Mouse (Mus musculus): ENCODE data around the gene Esrp2. TPM values are rescaled to one million over a fixed set of nuclear protein-coding genes. Genes with fewer than 3 reads are reported as not detected.

The Esrp2 gene
- polyA plus RNA-seq, 1 experiment from 2014 or later = 0.42 TPM

GRCm38 (mm10) chr8:106169017-106169933 is 32.5 kb upstream of the Esrp2 start:
- H3K9ac ChIP-seq (replicated peaks; ENCODE audit: low read depth, low read length) = peak overlapping the region; percentile 95
- H3K4me2 ChIP-seq (ENCODE audit: low read length) = peak overlapping the region; percentile 74
- peaks cover 13% of the 10 kb centered on the region for H3K4me1 ChIP-seq (replicated peaks; ENCODE audit: control insufficient read depth, insufficient read depth, low read length)
- H3K9me3 ChIP-seq (ENCODE audit: control insufficient read depth, low read length) = no peaks in the 10 kb centered on the region
- peak overlapping the region; percentile 92 for H3K27ac ChIP-seq (ENCODE audit: low read length)
- H3K27me3 ChIP-seq (replicated peaks; ENCODE audit: control insufficient read depth, insufficient read depth, low read length) = no peaks in the 10 kb centered on the region
- peak overlapping the region; percentile 87 for H3K4me3 ChIP-seq (replicated peaks; ENCODE audit: low read length)
- ATAC-seq = peak; percentile 85
- WGBS = under 1% methylated on average over 54 of the region's 54 CpGs
- H3K36me3 ChIP-seq (ENCODE audit: control insufficient read depth, insufficient read depth) = no peaks in the 10 kb centered on the region

DNA sequence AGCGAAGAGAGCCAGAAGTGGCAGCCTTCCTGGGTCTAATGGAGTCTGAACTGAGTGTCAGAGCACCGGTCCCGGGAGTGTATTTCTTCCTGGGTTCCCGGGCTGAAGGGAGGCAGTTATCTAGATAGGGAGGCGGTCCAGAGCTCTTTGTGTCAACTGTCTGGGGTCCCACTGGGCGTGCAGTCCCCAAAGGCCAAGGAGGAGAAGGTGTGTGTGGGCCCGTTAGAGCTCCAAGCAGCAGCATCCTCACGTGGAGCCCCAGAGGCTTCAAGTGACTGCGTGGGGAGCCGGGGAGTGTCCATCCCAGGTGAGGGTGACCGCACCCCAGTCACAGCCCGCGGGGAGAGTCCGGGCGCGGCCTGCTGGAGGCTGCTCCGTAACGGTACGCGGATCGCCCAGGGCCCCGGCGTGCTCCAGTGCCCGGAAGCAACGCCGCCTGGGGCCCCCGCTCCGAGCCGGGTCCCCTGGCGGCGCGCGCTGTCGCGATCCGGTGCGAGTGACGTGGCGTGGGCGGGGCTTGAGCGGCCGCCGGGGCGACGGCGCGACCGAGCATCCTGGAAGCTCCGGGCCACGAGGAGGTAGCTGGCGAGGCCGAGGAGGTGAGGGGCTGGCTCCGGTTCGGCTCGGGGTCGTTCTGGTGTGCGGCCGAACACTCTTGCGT is 31.7 kb upstream of the Esrp2 start, which contains the start of gene Slc7a6:
TSS of gene Slc7a6 (plus strand) at position 502 of the 661 bp plus-strand sequence.
- Histone ChIP-seq H3K9ac (replicated peaks; ENCODE audit: low read depth, low read length) (peak within 1 kb of the TSS; percentile 95), H3K9me3 (ENCODE audit: control insufficient read depth, low read length) (no peaks in the 10 kb centered on the region), H3K27ac (ENCODE audit: low read length) (peak within 1 kb of the TSS; percentile 92), H3K36me3 (ENCODE audit: control insufficient read depth, insufficient read depth) (no peaks in the 10 kb centered on the region; the same call in 1 of the 2 replicates), H3K4me2 (ENCODE audit: low read length) (peak within 1 kb of the TSS; percentile 74), H3K27me3 (replicated peaks; ENCODE audit: control insufficient read depth, insufficient read depth, low read length) (no peaks in the 10 kb centered on the region), H3K4me1 (replicated peaks; ENCODE audit: control insufficient read depth, insufficient read depth, low read length) (peaks cover 13% of the 10 kb centered on the region), H3K4me3 (replicated peaks; ENCODE audit: low read length) (peak within 1 kb of the TSS; percentile 87)
- peak; percentile 93 for ATAC-seq
- 0% methylated on average over 54 of the region's 59 CpGs for WGBS

- H3K4me1 ChIP-seq (replicated peaks; ENCODE audit: control insufficient read depth, insufficient read depth, low read length) = peaks cover 13% of the 10 kb centered on the region
- H3K27me3 ChIP-seq (replicated peaks; ENCODE audit: control insufficient read depth, insufficient read depth, low read length) = no peaks in the 10 kb centered on the region
- H3K36me3 ChIP-seq (ENCODE audit: control insufficient read depth, insufficient read depth) = peaks cover 9% of the 10 kb centered on the region; the same call in 1 of the 2 replicates
- no peak overlapping the region for H3K4me2 ChIP-seq (ENCODE audit: low read length)
- no peak overlapping the region for H3K4me3 ChIP-seq (replicated peaks; ENCODE audit: low read length)
- WGBS = 50% methylated on average over 4 of the region's 4 CpGs
- H3K9me3 ChIP-seq (ENCODE audit: control insufficient read depth, low read length) = no peaks in the 10 kb centered on the region
- H3K27ac ChIP-seq (ENCODE audit: low read length) = no peak overlapping the region
- no peak overlapping the region for H3K9ac ChIP-seq (replicated peaks; ENCODE audit: low read depth, low read length)
- ATAC-seq = no peak
These were observed 28.7 kb upstream of the Esrp2 start for GRCm38 (mm10) chr8:106165460-106165859.

- Histone ChIP-seq H3K27me3 (replicated peaks; ENCODE audit: control insufficient read depth, insufficient read depth, low read length) (no peaks in the 10 kb centered on the region), H3K4me3 (replicated peaks; ENCODE audit: low read length) (no peak overlapping the region), H3K9ac (replicated peaks; ENCODE audit: low read depth, low read length) (no peak overlapping the region), H3K36me3 (ENCODE audit: control insufficient read depth, insufficient read depth) (peaks cover 9% of the 10 kb centered on the region; the same call in 1 of the 2 replicates), H3K4me1 (replicated peaks; ENCODE audit: control insufficient read depth, insufficient read depth, low read length) (peaks cover 3% of the 10 kb centered on the region; the same call in 1 of the 2 replicates), H3K4me2 (ENCODE audit: low read length) (no peak overlapping the region), H3K27ac (ENCODE audit: low read length) (no peak overlapping the region), H3K9me3 (ENCODE audit: control insufficient read depth, low read length) (no peaks in the 10 kb centered on the region)
- WGBS = 93% methylated on average over 9 of the region's 9 CpGs
- no peak for ATAC-seq
These were observed 26.5 kb upstream of the Esrp2 start for GRCm38 (mm10) chr8:106163251-106163650.

- no peak overlapping the region for H3K4me2 ChIP-seq (ENCODE audit: low read length)
- H3K4me3 ChIP-seq (replicated peaks; ENCODE audit: low read length) = no peak overlapping the region
- no peak overlapping the region for H3K9ac ChIP-seq (replicated peaks; ENCODE audit: low read depth, low read length)
- no peak overlapping the region for H3K27ac ChIP-seq (ENCODE audit: low read length)
- no peaks in the 10 kb centered on the region for H3K4me1 ChIP-seq (replicated peaks; ENCODE audit: control insufficient read depth, insufficient read depth, low read length)
- H3K27me3 ChIP-seq (replicated peaks; ENCODE audit: control insufficient read depth, insufficient read depth, low read length) = no peaks in the 10 kb centered on the region
- 88% methylated on average over 6 of the region's 6 CpGs for WGBS
- no peak for ATAC-seq
- no peaks in the 10 kb centered on the region for H3K9me3 ChIP-seq (ENCODE audit: control insufficient read depth, low read length)
- H3K36me3 ChIP-seq (ENCODE audit: control insufficient read depth, insufficient read depth) = peaks cover 11% of the 10 kb centered on the region; the same call in 1 of the 2 replicates
These were observed 23.1 kb upstream of the Esrp2 start for GRCm38 (mm10) chr8:106159876-106160275.

- Histone ChIP-seq H3K4me2 (ENCODE audit: low read length) (no peak overlapping the region), H3K27me3 (replicated peaks; ENCODE audit: control insufficient read depth, insufficient read depth, low read length) (no peaks in the 10 kb centered on the region), H3K4me1 (replicated peaks; ENCODE audit: control insufficient read depth, insufficient read depth, low read length) (no peaks in the 10 kb centered on the region), H3K27ac (ENCODE audit: low read length) (no peak overlapping the region), H3K9me3 (ENCODE audit: control insufficient read depth, low read length) (no peaks in the 10 kb centered on the region), H3K4me3 (replicated peaks; ENCODE audit: low read length) (no peak overlapping the region), H3K36me3 (ENCODE audit: control insufficient read depth, insufficient read depth) (peaks cover 13% of the 10 kb centered on the region; the same call in 1 of the 2 replicates), H3K9ac (replicated peaks; ENCODE audit: low read depth, low read length) (no peak overlapping the region)
- ATAC-seq = no peak
- WGBS = 85% methylated on average over 10 of the region's 10 CpGs
These were observed 21.6 kb upstream of the Esrp2 start for GRCm38 (mm10) chr8:106158381-106158780.

DNA sequence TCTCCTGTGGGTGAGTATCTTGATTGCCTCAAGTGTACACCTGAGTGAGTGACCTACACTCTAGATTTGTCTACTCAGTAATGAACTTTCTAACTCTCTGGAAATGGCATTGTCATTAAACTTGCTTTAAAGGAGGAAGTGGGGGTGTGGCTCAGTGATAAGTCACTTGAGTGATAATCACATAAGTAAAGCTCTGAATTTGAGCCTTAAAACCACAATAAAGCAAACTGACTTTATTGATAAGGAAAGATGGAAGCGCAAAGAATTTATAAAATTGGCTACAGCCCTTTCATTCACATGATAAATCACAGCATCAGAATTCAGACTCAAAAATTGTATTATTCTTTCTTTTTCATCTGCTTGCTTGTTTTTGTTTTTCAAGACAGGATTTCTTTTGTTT is 20.6 kb upstream of the Esrp2 start:
- Histone ChIP-seq H3K36me3 (ENCODE audit: control insufficient read depth, insufficient read depth) (peaks cover 9% of the 10 kb centered on the region; the same call in 1 of the 2 replicates), H3K27me3 (replicated peaks; ENCODE audit: control insufficient read depth, insufficient read depth, low read length) (no peaks in the 10 kb centered on the region), H3K27ac (ENCODE audit: low read length) (no peak overlapping the region), H3K4me1 (replicated peaks; ENCODE audit: control insufficient read depth, insufficient read depth, low read length) (no peaks in the 10 kb centered on the region), H3K4me2 (ENCODE audit: low read length) (no peak overlapping the region), H3K9me3 (ENCODE audit: control insufficient read depth, low read length) (no peaks in the 10 kb centered on the region), H3K9ac (replicated peaks; ENCODE audit: low read depth, low read length) (no peak overlapping the region), H3K4me3 (replicated peaks; ENCODE audit: low read length) (no peak overlapping the region)
- 98% methylated on average over 1 of the region's 1 CpGs for WGBS
- no peak for ATAC-seq

GRCm38 (mm10) chr8:106152876-106153275 is 16.1 kb upstream of the Esrp2 start:
- Histone ChIP-seq H3K4me1 (replicated peaks; ENCODE audit: control insufficient read depth, insufficient read depth, low read length) (peaks cover 14% of the 10 kb centered on the region), H3K9ac (replicated peaks; ENCODE audit: low read depth, low read length) (no peak overlapping the region), H3K36me3 (ENCODE audit: control insufficient read depth, insufficient read depth) (peaks cover 5% of the 10 kb centered on the region; the same call in 1 of the 2 replicates), H3K9me3 (ENCODE audit: control insufficient read depth, low read length) (no peaks in the 10 kb centered on the region), H3K27ac (ENCODE audit: low read length) (no peak overlapping the region), H3K27me3 (replicated peaks; ENCODE audit: control insufficient read depth, insufficient read depth, low read length) (no peaks in the 10 kb centered on the region), H3K4me2 (ENCODE audit: low read length) (no peak overlapping the region), H3K4me3 (replicated peaks; ENCODE audit: low read length) (no peak overlapping the region)
- 90% methylated on average over 4 of the region's 4 CpGs for WGBS
- no peak for ATAC-seq

DNA sequence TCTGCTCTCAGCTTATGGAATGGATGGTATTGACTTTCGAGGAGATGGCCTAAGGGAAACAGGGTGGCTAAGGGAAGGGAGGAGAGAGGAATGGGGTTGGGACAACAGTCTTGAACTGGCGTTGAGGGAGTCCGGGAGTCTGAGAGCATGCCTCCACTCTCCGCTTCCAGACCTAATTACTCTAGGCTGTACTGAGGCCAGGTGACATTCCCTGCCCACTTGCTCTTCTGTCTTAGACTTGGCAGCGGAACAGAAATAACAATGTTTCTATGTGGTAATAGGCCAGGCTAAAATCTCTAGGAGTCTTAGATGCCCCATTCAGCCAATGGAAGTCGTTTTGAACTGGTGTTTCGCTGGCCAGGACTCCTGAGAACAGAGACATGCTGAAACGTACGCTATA is 14.3 kb upstream of the Esrp2 start:
- ATAC-seq = no peak
- no peak overlapping the region for H3K27ac ChIP-seq (ENCODE audit: low read length)
- peak overlapping the region; percentile 86 for H3K4me2 ChIP-seq (ENCODE audit: low read length)
- H3K9me3 ChIP-seq (ENCODE audit: control insufficient read depth, low read length) = no peaks in the 10 kb centered on the region
- peak overlapping the region; percentile 97 for H3K4me3 ChIP-seq (replicated peaks; ENCODE audit: low read length)
- H3K27me3 ChIP-seq (replicated peaks; ENCODE audit: control insufficient read depth, insufficient read depth, low read length) = no peaks in the 10 kb centered on the region
- 73% methylated on average over 9 of the region's 9 CpGs for WGBS
- H3K9ac ChIP-seq (replicated peaks; ENCODE audit: low read depth, low read length) = 0 out of 2 replicates have a peak overlapping the region, but pooled peaks have one; percentile 86
- H3K36me3 ChIP-seq (ENCODE audit: control insufficient read depth, insufficient read depth) = peaks cover 2% of the 10 kb centered on the region; the same call in 1 of the 2 replicates
- H3K4me1 ChIP-seq (replicated peaks; ENCODE audit: control insufficient read depth, insufficient read depth, low read length) = peaks cover 14% of the 10 kb centered on the region
